Mouse (Mus musculus) bone marrow, adult 2 months (tissue): ENCODE results near the gene C3. TPM values are rescaled to one million over a fixed set of nuclear protein-coding genes. Genes with fewer than 3 reads are reported as not detected.

Source experiments
- H3K27ac ChIP-seq: fragments of 200-500 bp; 2 replicates; pipeline ENCODE4 v1.5.1; 2012; ENCODE audit warnings: low read depth, mild to moderate bottlenecking, control low read depth, inconsistent platforms, low read length; ENCODE audit not compliant: control insufficient read depth, poor library complexity, insufficient read depth
- H3K4me1 ChIP-seq: fragments of 200-500 bp; 2 replicates; pipeline ENCODE4 v1.6.1; 2011; ENCODE audit warnings: low read length; ENCODE audit not compliant: control insufficient read depth, insufficient read depth
- H3K4me3 ChIP-seq: fragments of 200-500 bp; replicated peaks from 2 replicates; pipeline ENCODE3; 2011; ENCODE audit warnings: mild to moderate bottlenecking, low read depth, low read length, control low read depth; ENCODE audit not compliant: control insufficient read depth
- CTCF ChIP-seq: fragments of 200-500 bp; IDR thresholded peaks from 2 replicates; pipeline ENCODE4 v1.5.1; 2011; ENCODE audit warnings: low read length, control low read depth; ENCODE audit not compliant: control insufficient read depth, insufficient read depth
- POLR2A ChIP-seq: fragments of 200-500 bp; IDR thresholded peaks from 2 replicates; pipeline ENCODE4 v1.6.1; 2011; ENCODE audit warnings: low read depth, mild to moderate bottlenecking, control low read depth, low read length, borderline replicate concordance; ENCODE audit not compliant: control insufficient read depth
- WGBS: fragments of 180-500 bp; shearing (Covaris S2); methylation state at CpG from one replicate; pipeline ENCODE4 v1.1.7; 2018; 5-methylcytosine and 5-hydroxymethylcytosine counted together
- polyA plus RNA-seq: library from polyadenylated mRNA; stranded (reverse); fragments of >200 nt; gene quantifications from 2 replicates; pipeline ENCODE4 v1.2.4, GENCODE M21; 2011; ENCODE audit warnings: low replicate concordance; ENCODE audit not compliant: missing spikeins, insufficient read depth, insufficient read length

C3 gene
- polyA plus RNA-seq, result 68.1 and 221 TPM in 2 replicates

GRCm38 (mm10) chr17:57228014-57228413 lies at the start of gene C3:
Gene C3 (minus strand): TSS chr17:57228136.
- peak within 1 kb of the TSS; percentile 61 for H3K4me3 ChIP-seq
- TF ChIP-seq POLR2A, result 0 out of 2 replicates have a peak, but pooled peaks have one; percentile 17
- TF ChIP-seq CTCF, result no peak
- H3K4me1 ChIP-seq, result peaks cover 9% of the 10 kb centered on the region
- H3K27ac ChIP-seq, result peak within 1 kb of the TSS; percentile 73
- WGBS, result 16% methylated on average over 3 of the region's 3 CpGs

DNA sequence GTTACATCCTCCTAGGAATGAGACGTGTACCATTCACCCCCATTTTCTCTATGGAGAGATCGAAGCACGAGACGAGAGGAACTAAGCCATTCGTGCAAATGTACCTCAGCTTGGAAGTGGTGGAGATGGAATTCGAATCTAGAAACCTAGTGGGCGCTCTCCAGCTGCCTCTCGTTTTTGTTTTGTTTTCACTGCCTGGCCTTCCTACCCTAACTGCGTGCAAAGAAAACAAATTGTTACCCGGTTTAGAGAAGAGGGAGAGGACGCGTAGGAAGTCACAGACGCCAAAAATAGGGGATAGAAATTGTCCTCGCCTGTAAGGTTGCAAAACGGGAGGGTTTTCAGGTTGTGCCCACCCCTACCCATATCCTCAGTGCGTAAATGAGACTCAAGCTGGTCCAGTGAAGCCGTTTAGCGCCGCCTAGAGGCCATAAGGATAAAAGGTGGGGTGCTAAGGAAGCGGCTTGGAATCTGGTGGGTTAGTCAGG lies 48.7 kb upstream of the C3 start:
- Histone ChIP-seq H3K4me3 (peak overlapping the region; percentile 66), H3K4me1 (peaks cover 9% of the 10 kb centered on the region), H3K27ac (no peak overlapping the region)
- under 1% methylated on average over 20 of the region's 20 CpGs for WGBS
- TF ChIP-seq POLR2A (no peak), CTCF (peak; percentile 81)

GRCm38 (mm10) chr17:57275997-57276351 lies 48.0 kb upstream of the C3 start:
- TF ChIP-seq POLR2A, result no peak
- no peak for TF ChIP-seq CTCF
- Histone ChIP-seq H3K4me3 (peak overlapping the region; percentile 71), H3K27ac (peak overlapping the region; percentile 8; the same call in 1 of the 2 replicates)

GRCm38 (mm10) chr17:57275111-57275996 lies 47.4 kb upstream of the C3 start:
- peak overlapping the region; percentile 86 for H3K27ac ChIP-seq
- under 1% methylated on average over 53 of the region's 53 CpGs for WGBS
- peaks cover 7% of the 10 kb centered on the region for H3K4me1 ChIP-seq
- peak overlapping the region; percentile 71 for H3K4me3 ChIP-seq
- TF ChIP-seq CTCF, result no peak
- peak; percentile 29; the same call in 1 of the 2 replicates for TF ChIP-seq POLR2A

More at GRCm38 (mm10) chr17:57275997-57276351, 48.0 kb upstream of the C3 start:
- 3% methylated on average over 13 of the region's 13 CpGs for WGBS
- H3K4me1 ChIP-seq, result peaks cover 7% of the 10 kb centered on the region

DNA sequence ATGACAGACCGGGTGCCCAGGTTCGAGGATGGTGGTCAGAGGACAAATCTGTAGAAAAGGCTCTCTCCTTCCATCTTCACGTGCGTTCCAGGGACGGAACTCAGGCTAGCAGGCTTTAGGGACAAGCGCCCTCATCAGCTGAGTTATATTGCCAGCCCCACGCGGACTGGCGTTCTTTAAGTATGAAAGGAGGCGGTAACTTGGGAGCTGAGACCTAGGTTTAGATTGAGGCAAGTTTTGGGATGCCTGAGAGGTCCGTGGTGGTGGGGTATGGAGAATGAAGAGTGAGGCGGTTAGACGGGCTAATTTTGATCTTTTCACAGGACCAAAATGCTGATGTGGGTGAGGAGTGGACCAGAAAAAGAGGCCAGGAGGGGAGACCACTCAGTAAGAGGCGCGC lies 46.8 kb upstream of the C3 start:
- TF ChIP-seq POLR2A (no peak), CTCF (no peak)
- H3K4me3 ChIP-seq, result peak overlapping the region; percentile 71
- 3% methylated on average over 15 of the region's 15 CpGs for WGBS
- H3K27ac ChIP-seq, result peak overlapping the region; percentile 86; the same call in 1 of the 2 replicates
- peaks cover 7% of the 10 kb centered on the region for H3K4me1 ChIP-seq

GRCm38 (mm10) chr17:57273846-57274245 lies 45.9 kb upstream of the C3 start:
- Histone ChIP-seq H3K4me3 (no peak overlapping the region), H3K27ac (no peak overlapping the region), H3K4me1 (peaks cover 7% of the 10 kb centered on the region)
- WGBS, result 63% methylated on average over 7 of the region's 7 CpGs
- TF ChIP-seq POLR2A (no peak), CTCF (no peak)

- Histone ChIP-seq H3K4me1 (no peaks in the 10 kb centered on the region; the same call in 1 of the 2 replicates), H3K4me3 (no peak overlapping the region), H3K27ac (no peak overlapping the region)
- TF ChIP-seq CTCF (no peak), POLR2A (no peak)
- 63% methylated on average over 9 of the region's 9 CpGs for WGBS
These were observed 43.4 kb upstream of the C3 start for GRCm38 (mm10) chr17:57271301-57271700.

DNA sequence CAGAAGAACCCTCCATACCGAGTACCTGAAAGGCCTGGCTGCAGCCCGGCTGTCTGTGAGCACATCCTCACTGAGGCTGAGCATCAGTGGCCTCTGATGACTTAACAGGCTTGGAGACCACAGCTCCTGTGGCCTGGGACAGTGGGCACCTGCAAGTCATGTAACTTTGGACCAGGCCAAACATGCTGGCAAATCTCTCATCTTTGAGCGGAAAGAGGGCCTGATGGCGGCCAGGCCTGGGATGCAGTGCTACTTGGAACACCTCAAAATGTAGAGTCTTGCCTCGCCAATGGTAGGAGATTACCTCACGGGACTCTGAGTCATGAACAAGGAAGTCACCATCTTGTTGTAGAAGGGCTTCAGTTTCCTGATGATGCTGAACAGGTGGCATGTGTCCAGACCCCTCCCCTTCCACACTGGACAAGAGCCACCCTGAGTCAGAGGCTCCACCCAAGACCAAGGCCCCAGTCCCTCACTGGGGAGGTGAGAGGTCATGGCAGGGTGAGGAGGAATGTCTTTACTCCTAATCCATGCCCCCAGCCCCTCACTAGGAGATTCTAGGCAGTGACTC lies 39.7 kb upstream of the C3 start:
- TF ChIP-seq POLR2A, result no peak
- no peak for TF ChIP-seq CTCF

More for the DNA sequence above, 39.7 kb upstream of the C3 start:
- WGBS, result 67% methylated on average over 6 of the region's 6 CpGs
- no peak overlapping the region for H3K4me3 ChIP-seq
- no peak overlapping the region for H3K27ac ChIP-seq
- peaks cover 2% of the 10 kb centered on the region; the same call in 1 of the 2 replicates for H3K4me1 ChIP-seq
